Mouse (Mus musculus) cerebellum, adult 2 months (tissue): ENCODE data around the gene Ntng1.

Source experiments
- CTCF ChIP-seq: fragments of 200-500 bp; IDR thresholded peaks from 2 replicates; pipeline ENCODE4 v1.5.1; 2011; ENCODE audit warnings: low read depth, mild to moderate bottlenecking, control low read depth, low read length, moderate library complexity, borderline replicate concordance; ENCODE audit not compliant: insufficient read depth
- POLR2A ChIP-seq: fragments of 200-500 bp; IDR thresholded peaks from 2 replicates; pipeline ENCODE4 v1.6.1; 2011; ENCODE audit warnings: low read length, control low read depth, borderline replicate concordance; ENCODE audit not compliant: insufficient read depth

DNA sequence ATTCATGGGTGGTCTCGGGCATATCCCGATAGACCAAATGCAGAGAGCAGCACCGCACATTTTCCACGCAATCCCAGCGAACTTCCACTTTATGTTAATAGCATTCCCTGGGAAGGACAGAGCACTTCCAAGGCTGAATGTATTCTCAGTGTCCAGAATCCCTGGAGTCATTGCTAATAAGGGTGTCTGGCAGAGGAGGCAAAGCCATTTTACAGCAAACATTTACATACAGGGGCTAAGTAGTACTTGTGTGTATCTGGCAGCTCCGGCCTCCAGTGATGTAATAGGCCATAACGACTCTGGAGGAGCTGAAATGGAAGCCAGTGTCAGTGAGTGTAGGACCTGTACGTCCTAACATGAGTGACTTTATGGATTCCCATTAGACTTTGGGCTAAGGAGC, 11.5 kb downstream of the Ntng1 start:
- TF ChIP-seq POLR2A = no peak
- no peak for TF ChIP-seq CTCF
